Mouse (Mus musculus): Measurements from ENCODE around the gene Blvrb. TPM values are rescaled to one million over a fixed set of nuclear protein-coding genes. Genes with fewer than 3 reads are reported as not detected.
A peak's percentile ranks its signal among the peaks of the same experiment; 100 is the strongest.

Blvrb gene
- 10 to 100 TPM; 12.5 to 12.7 TPM for total RNA-seq (2021)
- long read RNA-seq, experiment 1, transcript Blvrb-201 (5 exons, 1,028 nt) = major isoform, 9 of 9 reads
- long read RNA-seq, experiment 1, partial matches to known transcripts = 0 of 9 reads
- long read RNA-seq, experiment 1, other reads (novel, unspliced or antisense) = 0 of 9 reads
- long read RNA-seq, experiment 2, partial matches to known transcripts = 0 of 4 reads
- long read RNA-seq, experiment 2, other reads (novel, unspliced or antisense) = 0 of 4 reads

- peak; percentile 100 for DNase-seq (ENCODE audit: low spot score)
Measured at GRCm38 (mm10) chr7:27447419-27448286, at the start of gene Blvrb, which contains the start of gene Sptbn4. Blvrb (plus strand) TSS chr7:27447978. Sptbn4 (minus strand) TSS chr7:27447686.

- DNase-seq (ENCODE audit: low spot score) = no peak
Measured at GRCm38 (mm10) chr7:27400545-27400944, 47.2 kb upstream of the Blvrb start.

GRCm38 (mm10) chr7:27402675-27403074 lies 45.1 kb upstream of the Blvrb start:
- peak; percentile 36 for DNase-seq (ENCODE audit: low spot score)

GRCm38 (mm10) chr7:27404203-27404942 lies 43.4 kb upstream of the Blvrb start:
- no peak for DNase-seq (ENCODE audit: low spot score)

- no peak for DNase-seq (ENCODE audit: low spot score)
Measured at GRCm38 (mm10) chr7:27406481-27406880, 41.3 kb upstream of the Blvrb start.

- DNase-seq (ENCODE audit: low spot score) = no peak
Measured at GRCm38 (mm10) chr7:27407816-27408215, 40.0 kb upstream of the Blvrb start.

GRCm38 (mm10) chr7:27408379-27409176 lies 39.2 kb upstream of the Blvrb start:
- DNase-seq (ENCODE audit: low spot score) = peak; percentile 47

- DNase-seq (ENCODE audit: low spot score) = no peak
Measured at GRCm38 (mm10) chr7:27417151-27417550, 30.6 kb upstream of the Blvrb start.

GRCm38 (mm10) chr7:27419101-27419500 lies 28.7 kb upstream of the Blvrb start:
- no peak for DNase-seq (ENCODE audit: low spot score)

GRCm38 (mm10) chr7:27423556-27424326 lies 24.0 kb upstream of the Blvrb start:
- DNase-seq (ENCODE audit: low spot score) = no peak

GRCm38 (mm10) chr7:27427387-27427786 lies 20.4 kb upstream of the Blvrb start:
- no peak for DNase-seq (ENCODE audit: low spot score)

- DNase-seq (ENCODE audit: low spot score) = no peak
Measured at GRCm38 (mm10) chr7:27428002-27428401, 19.8 kb upstream of the Blvrb start.

GRCm38 (mm10) chr7:27429135-27429534 lies 18.6 kb upstream of the Blvrb start:
- DNase-seq (ENCODE audit: low spot score) = no peak

- no peak for DNase-seq (ENCODE audit: low spot score)
Measured at GRCm38 (mm10) chr7:27433349-27433748, 14.4 kb upstream of the Blvrb start.

- DNase-seq (ENCODE audit: low spot score) = no peak
Measured at GRCm38 (mm10) chr7:27433794-27434193, 14.0 kb upstream of the Blvrb start.

- DNase-seq (ENCODE audit: low spot score) = no peak
Measured at GRCm38 (mm10) chr7:27437544-27437943, 10.2 kb upstream of the Blvrb start.

- no peak for DNase-seq (ENCODE audit: low spot score)
Measured at GRCm38 (mm10) chr7:27440014-27440413, 7.8 kb upstream of the Blvrb start.

GRCm38 (mm10) chr7:27446051-27446450 lies 1.7 kb upstream of the Blvrb start:
- no peak for DNase-seq (ENCODE audit: low spot score)

GRCm38 (mm10) chr7:27446521-27447418 lies 1.0 kb upstream of the Blvrb start:
- peak; percentile 6 for DNase-seq (ENCODE audit: low spot score)
